Mouse (Mus musculus): ENCODE measurements around the gene Anapc7. TPM values are rescaled to one million over a fixed set of nuclear protein-coding genes. Genes with fewer than 3 reads are reported as not detected.
A peak's percentile ranks its signal among the peaks of the same experiment; 100 is the strongest.

Gene Anapc7
- polyA plus RNA-seq, 1 experiment = 41.9 TPM

DNA sequence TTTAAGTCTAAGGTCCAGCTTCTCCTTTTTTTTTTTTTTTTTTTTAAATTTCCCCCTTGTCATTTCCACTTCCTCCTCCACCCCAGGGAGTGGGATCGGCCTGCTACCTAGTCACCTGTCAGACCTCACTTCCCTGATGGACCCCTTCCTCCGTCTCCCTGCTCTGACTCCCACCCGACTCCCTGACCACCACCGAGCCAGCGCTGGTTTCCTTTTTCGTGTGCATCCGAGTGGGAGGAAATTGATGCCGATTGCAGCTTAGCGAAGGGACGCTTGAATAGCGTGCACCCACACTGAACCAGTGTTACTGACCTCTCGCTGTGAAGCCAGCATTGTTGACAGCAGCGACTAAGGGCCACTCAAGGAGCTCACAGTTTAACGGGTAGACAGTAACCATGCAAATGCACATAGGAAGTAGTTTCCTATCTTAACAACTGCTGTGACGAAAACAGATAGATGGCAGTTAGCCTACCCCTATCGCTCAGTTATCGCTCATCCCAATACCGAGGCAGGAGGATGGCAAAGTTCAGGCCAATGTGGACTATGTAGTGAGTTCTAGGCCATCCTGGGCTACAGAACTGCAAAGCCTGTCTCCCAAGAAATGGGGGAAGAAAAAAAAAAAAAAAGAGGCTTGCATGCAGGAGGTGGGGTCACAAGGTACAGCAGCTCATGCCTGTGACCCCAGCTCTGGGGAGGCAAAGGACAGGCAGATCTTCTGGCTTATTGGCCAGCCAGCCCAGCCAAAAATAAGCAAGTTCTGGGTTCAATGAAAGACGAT is 29.1 kb upstream of the Anapc7 start:
- TF ChIP-seq POLR2A (IDR thresholded peaks at IDR 0.05; ENCODE audit: insufficient read depth, low read length) (no peak), EP300 (IDR thresholded peaks at IDR 0.05; ENCODE audit: insufficient read depth, low read depth, low read length) (no peak), CTCF (IDR thresholded peaks at IDR 0.05; ENCODE audit: low read depth, low read length) (no peak)
- H3K27me3 ChIP-seq (ENCODE audit: control insufficient read depth, insufficient read depth, low read length, poor library complexity, severe bottlenecking) = no peaks in the 10 kb centered on the region
- no peaks in the 10 kb centered on the region for H3K36me3 ChIP-seq (ENCODE audit: control insufficient read depth, insufficient read depth, low read length, poor library complexity, severe bottlenecking)
- peak overlapping the region; percentile 71 for H3K9ac ChIP-seq (ENCODE audit: low read depth, poor library complexity, severe bottlenecking)
- no peak overlapping the region for H3K27ac ChIP-seq (ENCODE audit: insufficient read depth, low read length)
- H3K4me1 ChIP-seq (ENCODE audit: control insufficient read depth, insufficient read depth, low read length) = no peaks in the 10 kb centered on the region
- peak overlapping the region; percentile 86 for H3K4me3 ChIP-seq (ENCODE audit: low read depth, low read length)
- no peaks in the 10 kb centered on the region for H3K9me3 ChIP-seq (replicated peaks; ENCODE audit: control insufficient read depth, insufficient read depth, low read length, poor library complexity, severe bottlenecking)

- H3K4me1 ChIP-seq (ENCODE audit: control insufficient read depth, insufficient read depth, low read length) = no peaks in the 10 kb centered on the region
- H3K36me3 ChIP-seq (ENCODE audit: control insufficient read depth, insufficient read depth, low read length, poor library complexity, severe bottlenecking) = no peaks in the 10 kb centered on the region
- TF ChIP-seq CTCF (IDR thresholded peaks at IDR 0.05; ENCODE audit: low read depth, low read length) (peak; percentile 70), POLR2A (IDR thresholded peaks at IDR 0.05; ENCODE audit: insufficient read depth, low read length) (no peak)
- H3K9ac ChIP-seq (ENCODE audit: low read depth, poor library complexity, severe bottlenecking) = no peak overlapping the region
- no peaks in the 10 kb centered on the region for H3K27me3 ChIP-seq (ENCODE audit: control insufficient read depth, insufficient read depth, low read length, poor library complexity, severe bottlenecking)
- H3K27ac ChIP-seq (ENCODE audit: insufficient read depth, low read length) = no peak overlapping the region
- H3K9me3 ChIP-seq (replicated peaks; ENCODE audit: control insufficient read depth, insufficient read depth, low read length, poor library complexity, severe bottlenecking) = no peaks in the 10 kb centered on the region
- no peak overlapping the region for H3K4me3 ChIP-seq (ENCODE audit: low read depth, low read length)
Measured at GRCm38 (mm10) chr5:122393887-122394286, 27.6 kb upstream of the Anapc7 start.

GRCm38 (mm10) chr5:122396791-122397190 is 24.7 kb upstream of the Anapc7 start:
- Histone ChIP-seq H3K4me1 (ENCODE audit: control insufficient read depth, insufficient read depth, low read length) (no peaks in the 10 kb centered on the region), H3K27me3 (ENCODE audit: control insufficient read depth, insufficient read depth, low read length, poor library complexity, severe bottlenecking) (no peaks in the 10 kb centered on the region), H3K9me3 (replicated peaks; ENCODE audit: control insufficient read depth, insufficient read depth, low read length, poor library complexity, severe bottlenecking) (no peaks in the 10 kb centered on the region), H3K36me3 (ENCODE audit: control insufficient read depth, insufficient read depth, low read length, poor library complexity, severe bottlenecking) (no peaks in the 10 kb centered on the region), H3K4me3 (ENCODE audit: low read depth, low read length) (no peak overlapping the region), H3K27ac (ENCODE audit: insufficient read depth, low read length) (no peak overlapping the region), H3K9ac (ENCODE audit: low read depth, poor library complexity, severe bottlenecking) (no peak overlapping the region)
- TF ChIP-seq EP300 (IDR thresholded peaks at IDR 0.05; ENCODE audit: insufficient read depth, low read depth, low read length) (no peak), CTCF (IDR thresholded peaks at IDR 0.05; ENCODE audit: low read depth, low read length) (no peak), POLR2A (IDR thresholded peaks at IDR 0.05; ENCODE audit: insufficient read depth, low read length) (no peak)

DNA sequence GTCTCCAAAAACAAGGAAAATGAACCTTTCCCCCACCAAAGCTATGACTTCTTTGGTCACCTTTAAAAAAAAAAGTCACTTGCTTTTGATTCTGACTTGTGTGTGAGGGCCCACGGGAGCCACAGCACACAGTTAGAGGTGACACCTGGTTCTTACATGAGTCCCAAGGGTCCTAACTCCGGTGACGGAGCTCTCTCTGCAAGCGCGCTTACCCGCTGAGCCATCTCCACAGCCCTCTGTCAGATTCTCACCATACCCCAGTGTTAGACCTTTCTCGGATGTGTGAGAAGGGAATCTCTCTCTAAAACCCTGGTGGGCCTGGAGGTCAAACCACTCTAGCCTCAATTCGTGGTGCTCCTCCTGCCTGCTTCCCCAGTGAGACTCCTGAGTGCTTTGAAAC is 24.0 kb upstream of the Anapc7 start:
- Histone ChIP-seq H3K27me3 (ENCODE audit: control insufficient read depth, insufficient read depth, low read length, poor library complexity, severe bottlenecking) (no peaks in the 10 kb centered on the region), H3K36me3 (ENCODE audit: control insufficient read depth, insufficient read depth, low read length, poor library complexity, severe bottlenecking) (no peaks in the 10 kb centered on the region), H3K9me3 (replicated peaks; ENCODE audit: control insufficient read depth, insufficient read depth, low read length, poor library complexity, severe bottlenecking) (no peaks in the 10 kb centered on the region), H3K4me3 (ENCODE audit: low read depth, low read length) (no peak overlapping the region), H3K4me1 (ENCODE audit: control insufficient read depth, insufficient read depth, low read length) (no peaks in the 10 kb centered on the region), H3K27ac (ENCODE audit: insufficient read depth, low read length) (no peak overlapping the region), H3K9ac (ENCODE audit: low read depth, poor library complexity, severe bottlenecking) (no peak overlapping the region)
- TF ChIP-seq CTCF (IDR thresholded peaks at IDR 0.05; ENCODE audit: low read depth, low read length) (no peak), EP300 (IDR thresholded peaks at IDR 0.05; ENCODE audit: insufficient read depth, low read depth, low read length) (no peak), POLR2A (IDR thresholded peaks at IDR 0.05; ENCODE audit: insufficient read depth, low read length) (no peak)

DNA sequence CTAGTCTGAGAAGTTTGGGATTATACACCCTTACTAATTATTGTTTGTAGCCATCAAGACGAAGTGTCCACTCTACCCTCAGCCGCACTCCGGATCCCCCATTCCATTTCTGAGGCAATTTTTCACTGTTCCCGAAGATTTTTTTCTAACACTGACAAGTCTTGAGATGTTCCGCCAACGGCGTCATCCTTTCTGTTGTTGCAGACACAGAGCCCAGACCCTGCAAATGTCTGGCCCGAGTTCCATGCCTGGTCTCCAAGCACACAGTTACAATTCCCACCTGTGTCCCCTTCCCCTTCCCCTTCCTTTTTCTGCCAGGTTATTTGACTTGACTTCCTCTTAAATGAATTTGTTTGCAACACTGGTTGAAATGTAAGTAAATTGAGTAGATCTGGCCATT is 21.6 kb upstream of the Anapc7 start:
- Histone ChIP-seq H3K36me3 (ENCODE audit: control insufficient read depth, insufficient read depth, low read length, poor library complexity, severe bottlenecking) (peaks cover 4% of the 10 kb centered on the region; the same call in 1 of the 2 replicates), H3K27me3 (ENCODE audit: control insufficient read depth, insufficient read depth, low read length, poor library complexity, severe bottlenecking) (no peaks in the 10 kb centered on the region), H3K4me3 (ENCODE audit: low read depth, low read length) (no peak overlapping the region), H3K9ac (ENCODE audit: low read depth, poor library complexity, severe bottlenecking) (no peak overlapping the region), H3K27ac (ENCODE audit: insufficient read depth, low read length) (no peak overlapping the region), H3K9me3 (replicated peaks; ENCODE audit: control insufficient read depth, insufficient read depth, low read length, poor library complexity, severe bottlenecking) (no peaks in the 10 kb centered on the region), H3K4me1 (ENCODE audit: control insufficient read depth, insufficient read depth, low read length) (no peaks in the 10 kb centered on the region)
- TF ChIP-seq CTCF (IDR thresholded peaks at IDR 0.05; ENCODE audit: low read depth, low read length) (no peak), POLR2A (IDR thresholded peaks at IDR 0.05; ENCODE audit: insufficient read depth, low read length) (no peak), EP300 (IDR thresholded peaks at IDR 0.05; ENCODE audit: insufficient read depth, low read depth, low read length) (no peak)

DNA sequence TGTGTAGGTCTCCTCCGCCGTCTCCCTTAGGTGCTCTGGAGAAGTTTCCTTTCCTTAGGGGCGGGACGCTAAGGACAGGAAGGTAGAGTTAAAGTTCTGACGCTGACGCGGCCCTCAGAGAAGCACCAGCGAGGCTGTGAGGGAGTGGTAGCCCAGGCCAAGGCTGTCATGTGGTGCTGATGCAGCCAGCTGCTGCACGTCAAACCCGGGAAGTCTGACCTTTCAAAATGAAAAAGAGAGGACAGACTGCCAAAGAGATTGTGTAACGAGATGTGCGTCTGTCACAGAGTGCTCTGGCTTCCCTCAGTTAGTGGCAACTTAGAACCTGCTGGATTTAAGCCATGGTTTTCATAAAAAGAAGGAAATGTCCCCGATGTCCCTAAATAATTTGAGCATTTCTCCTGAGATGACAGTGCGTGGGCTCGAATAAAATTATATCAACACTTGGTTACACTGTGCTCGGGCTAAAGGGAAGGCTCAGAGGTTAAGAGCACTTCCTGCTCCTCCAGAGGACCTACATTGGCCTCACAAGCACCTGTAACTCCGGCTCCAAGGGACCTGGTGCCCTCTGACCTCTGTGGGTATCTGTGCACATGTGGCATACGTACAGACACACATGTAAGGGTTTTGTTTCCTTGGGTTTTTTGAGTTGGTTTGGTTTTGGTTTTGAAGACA is 20.7 kb upstream of the Anapc7 start:
- no peak for TF ChIP-seq EP300 (IDR thresholded peaks at IDR 0.05; ENCODE audit: insufficient read depth, low read depth, low read length)
- no peak for TF ChIP-seq POLR2A (IDR thresholded peaks at IDR 0.05; ENCODE audit: insufficient read depth, low read length)
- no peak for TF ChIP-seq CTCF (IDR thresholded peaks at IDR 0.05; ENCODE audit: low read depth, low read length)
- Histone ChIP-seq H3K9me3 (replicated peaks; ENCODE audit: control insufficient read depth, insufficient read depth, low read length, poor library complexity, severe bottlenecking) (no peaks in the 10 kb centered on the region), H3K4me1 (ENCODE audit: control insufficient read depth, insufficient read depth, low read length) (no peaks in the 10 kb centered on the region), H3K27ac (ENCODE audit: insufficient read depth, low read length) (no peak overlapping the region), H3K9ac (ENCODE audit: low read depth, poor library complexity, severe bottlenecking) (no peak overlapping the region), H3K4me3 (ENCODE audit: low read depth, low read length) (no peak overlapping the region), H3K36me3 (ENCODE audit: control insufficient read depth, insufficient read depth, low read length, poor library complexity, severe bottlenecking) (peaks cover 7% of the 10 kb centered on the region; the same call in 1 of the 2 replicates), H3K27me3 (ENCODE audit: control insufficient read depth, insufficient read depth, low read length, poor library complexity, severe bottlenecking) (no peaks in the 10 kb centered on the region)
